Mouse (Mus musculus) cerebellum, adult 2 months (tissue): ENCODE results near the gene Psme1.

Experiments
- CTCF ChIP-seq: fragments of 200-500 bp; IDR thresholded peaks from 2 replicates; pipeline ENCODE4 v1.5.1; 2011; ENCODE audit warnings: low read depth, mild to moderate bottlenecking, control low read depth, low read length, moderate library complexity, borderline replicate concordance; ENCODE audit not compliant: insufficient read depth
- POLR2A ChIP-seq: fragments of 200-500 bp; IDR thresholded peaks from 2 replicates; pipeline ENCODE4 v1.6.1; 2011; ENCODE audit warnings: low read length, control low read depth, borderline replicate concordance; ENCODE audit not compliant: insufficient read depth

GRCm38 (mm10) chr14:55551794-55552193 lies 26.1 kb upstream of the Psme1 start:
- TF ChIP-seq CTCF (no peak), POLR2A (no peak)
